Mouse (Mus musculus) limb, embryonic 11.5 days (tissue): ENCODE data around the gene Rgp1. TPM values are rescaled to one million over a fixed set of nuclear protein-coding genes. Genes with fewer than 3 reads are reported as not detected.

Source experiments
- ATAC-seq: fragments of 200-750 bp; cut with Nextera tagmentation; 2 replicates; pipeline ENCODE4 v1.8.0; 2017; ENCODE audit warnings: low read depth; ENCODE audit not compliant: insufficient number of reproducible peaks, low FRiP score, low TSS enrichment
- DNase-seq: peaks from one replicate; pipeline ENCODE4 v3.0.0-alpha.2; 2015; ENCODE audit warnings: low spot score
- H3K27ac ChIP-seq: fragments of 300-500 bp; sonication (generic); replicated peaks from 2 replicates; pipeline ENCODE4 v1.5.1; 2014; ENCODE audit warnings: low read depth, mild to moderate bottlenecking, low read length
- H3K27me3 ChIP-seq: fragments of 300-500 bp; sonication (generic); 2 replicates; pipeline ENCODE4 v1.6.1; 2014; ENCODE audit warnings: mild to moderate bottlenecking, low read length, mixed read lengths; ENCODE audit not compliant: control insufficient read depth, insufficient read depth
- H3K36me3 ChIP-seq: fragments of 300-500 bp; sonication (generic); 2 replicates; pipeline ENCODE4 v1.6.1; 2014; ENCODE audit warnings: mild to moderate bottlenecking, low read length, moderate library complexity, mixed read lengths; ENCODE audit not compliant: control insufficient read depth, insufficient read depth
- H3K4me1 ChIP-seq: fragments of 300-500 bp; sonication (generic); 2 replicates; pipeline ENCODE4 v1.6.1; 2014; ENCODE audit warnings: low read length, mixed read lengths; ENCODE audit not compliant: control insufficient read depth, insufficient read depth
- H3K4me2 ChIP-seq: fragments of 300-500 bp; sonication (generic); 2 replicates; pipeline ENCODE4 v1.6.1; 2014; ENCODE audit warnings: low read depth, mild to moderate bottlenecking, moderate library complexity; ENCODE audit not compliant: severe bottlenecking
- H3K4me3 ChIP-seq: fragments of 300-500 bp; sonication (generic); 2 replicates; pipeline ENCODE4 v1.5.1; 2014; ENCODE audit warnings: low read depth, low read length
- H3K9ac ChIP-seq: fragments of 300-500 bp; sonication (generic); 2 replicates; pipeline ENCODE4 v1.6.1; 2014; ENCODE audit warnings: mild to moderate bottlenecking, low read length
- H3K9me3 ChIP-seq: fragments of 300-500 bp; sonication (generic); 2 replicates; pipeline ENCODE4 v1.6.1; 2016; ENCODE audit warnings: low read length; ENCODE audit not compliant: control insufficient read depth
- WGBS: fragments of 180-500 bp; shearing (Covaris S2); extraction: QIAGEN DNeasy Blood & Tissue Kit; methylation state at CpG from one replicate; pipeline ENCODE4 v1.1.7; 2014; 5-methylcytosine and 5-hydroxymethylcytosine counted together
- microRNA-seq: library from miRNA; unstranded; fragments of <30 nt; microRNA quantifications from one replicate; pipeline ENCODE4, GENCODE M21; 2016
- polyA plus RNA-seq: library from polyadenylated mRNA; unstranded; fragments of >200 nt; fragmentation: Nextera tagmentation; extraction: Ambion mirVana; gene quantifications from 2 replicates; pipeline ENCODE4 v1.2.1, GENCODE M21; 2014

Gene Rgp1
- polyA plus RNA-seq, 1 experiment from 2014 or later = 32.6 TPM

DNA sequence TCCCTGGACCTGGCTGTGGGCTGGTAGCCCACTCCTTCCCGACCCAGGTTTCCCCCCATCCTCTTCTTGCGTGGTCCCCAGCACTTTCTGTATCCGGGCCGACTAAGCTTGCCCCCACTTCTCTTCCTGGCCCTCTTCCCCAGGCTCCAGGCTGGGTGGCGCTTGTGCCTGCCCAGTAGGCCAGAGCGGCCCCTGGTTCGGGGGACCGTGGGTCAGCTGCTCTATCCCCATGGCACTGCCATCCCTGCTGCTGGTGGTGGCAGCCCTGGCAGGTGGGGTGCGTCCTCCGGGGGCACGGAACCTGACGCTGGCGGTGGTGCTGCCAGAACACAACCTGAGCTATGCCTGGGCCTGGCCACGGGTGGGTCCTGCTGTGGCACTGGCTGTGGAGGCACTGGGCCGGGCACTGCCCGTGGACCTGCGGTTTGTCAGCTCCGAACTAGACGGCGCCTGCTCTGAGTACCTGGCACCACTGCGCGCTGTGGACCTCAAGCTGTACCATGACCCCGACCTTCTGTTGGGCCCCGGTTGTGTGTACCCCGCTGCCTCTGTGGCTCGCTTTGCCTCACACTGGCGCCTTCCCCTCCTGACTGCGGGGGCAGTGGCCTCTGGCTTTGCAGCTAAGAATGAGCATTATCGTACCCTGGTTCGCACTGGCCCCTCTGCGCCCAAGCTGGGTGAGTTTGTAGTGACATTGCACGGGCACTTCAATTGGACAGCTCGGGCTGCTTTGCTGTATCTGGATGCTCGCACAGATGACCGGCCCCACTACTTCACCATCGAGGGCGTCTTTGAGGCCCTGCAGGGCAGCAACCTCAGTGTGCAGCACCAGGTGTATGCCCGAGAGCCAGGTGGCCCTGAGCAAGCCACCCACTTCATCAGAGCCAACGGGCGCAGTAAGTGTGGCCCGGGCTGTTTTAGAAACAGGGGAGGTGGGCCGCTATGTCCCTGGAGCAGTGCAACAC is 53.7 kb downstream of the Rgp1 start:
- peaks cover 12% of the 10 kb centered on the region for H3K4me1 ChIP-seq
- H3K9me3 ChIP-seq = no peaks in the 10 kb centered on the region
- no peaks in the 10 kb centered on the region for H3K36me3 ChIP-seq
- ATAC-seq (no peak), DNase-seq (peak; percentile 33)
- peak overlapping the region; percentile 90 for H3K4me2 ChIP-seq
- H3K27me3 ChIP-seq = peaks cover 5% of the 10 kb centered on the region; the same call in 1 of the 2 replicates
- WGBS = 43% methylated on average over 42 of the region's 42 CpGs
- peak overlapping the region; percentile 53 for H3K4me3 ChIP-seq
- no peak overlapping the region for H3K27ac ChIP-seq
- H3K9ac ChIP-seq = peak overlapping the region; percentile 89

- Histone ChIP-seq H3K4me2 (no peak overlapping the region), H3K36me3 (no peaks in the 10 kb centered on the region), H3K27me3 (peaks cover 5% of the 10 kb centered on the region; the same call in 1 of the 2 replicates), H3K27ac (no peak overlapping the region), H3K9me3 (no peaks in the 10 kb centered on the region), H3K4me3 (no peak overlapping the region), H3K4me1 (peaks cover 12% of the 10 kb centered on the region), H3K9ac (no peak overlapping the region)
- 78% methylated on average over 8 of the region's 8 CpGs for WGBS
- DNase-seq = no peak
- no peak for ATAC-seq
These were observed 54.8 kb downstream of the Rgp1 start for GRCm38 (mm10) chr4:43633296-43633695.

GRCm38 (mm10) chr4:43633736-43634135 is 55.2 kb downstream of the Rgp1 start:
- H3K27me3 ChIP-seq = peaks cover 5% of the 10 kb centered on the region; the same call in 1 of the 2 replicates
- no peak overlapping the region for H3K27ac ChIP-seq
- 87% methylated on average over 2 of the region's 2 CpGs for WGBS
- H3K4me3 ChIP-seq = no peak overlapping the region
- H3K36me3 ChIP-seq = no peaks in the 10 kb centered on the region
- no peak overlapping the region for H3K9ac ChIP-seq
- H3K4me2 ChIP-seq = no peak overlapping the region
- peaks cover 12% of the 10 kb centered on the region for H3K4me1 ChIP-seq
- DNase-seq (no peak), ATAC-seq (no peak)
- H3K9me3 ChIP-seq = no peaks in the 10 kb centered on the region

GRCm38 (mm10) chr4:43634621-43635374 is 56.3 kb downstream of the Rgp1 start:
- Histone ChIP-seq H3K9ac (no peak overlapping the region), H3K4me1 (peaks cover 12% of the 10 kb centered on the region), H3K36me3 (no peaks in the 10 kb centered on the region), H3K27me3 (peaks cover 5% of the 10 kb centered on the region; the same call in 1 of the 2 replicates), H3K9me3 (no peaks in the 10 kb centered on the region), H3K4me2 (no peak overlapping the region), H3K27ac (no peak overlapping the region), H3K4me3 (no peak overlapping the region)
- no peak for ATAC-seq
- WGBS = 88% methylated on average over 7 of the region's 7 CpGs
- DNase-seq = no peak

- H3K9ac ChIP-seq = no peak overlapping the region
- H3K27ac ChIP-seq = no peak overlapping the region
- no peak for ATAC-seq
- no peak overlapping the region for H3K4me3 ChIP-seq
- peaks cover 5% of the 10 kb centered on the region; the same call in 1 of the 2 replicates for H3K27me3 ChIP-seq
- no peaks in the 10 kb centered on the region for H3K9me3 ChIP-seq
- peaks cover 9% of the 10 kb centered on the region for H3K4me1 ChIP-seq
- no peak overlapping the region for H3K4me2 ChIP-seq
- H3K36me3 ChIP-seq = no peaks in the 10 kb centered on the region
- WGBS = 80% methylated on average over 6 of the region's 6 CpGs
- no peak for DNase-seq
These were observed 58.2 kb downstream of the Rgp1 start for GRCm38 (mm10) chr4:43636751-43637150.

Small RNA genes within 50 kb of the gene (microRNA-seq; reads per million reads assigned to microRNA genes)
- not detected for gene Gm25262

Other genes with a start within 250 kb of the Rgp1 start
- gene Rusc2, start 196.7 kb upstream of the Rgp1 start, polyA plus RNA-seq = 3.5 and 4.5 TPM in 2 replicates
- 0.14 TPM in 1 of 2 replicates, not detected in the other for gene Fam166b, start 149.6 kb upstream of the Rgp1 start, polyA plus RNA-seq
- gene Tesk1, start 136.8 kb upstream of the Rgp1 start, polyA plus RNA-seq = 9.8 TPM in 2 replicates
- 2.4 and 4.0 TPM in 2 replicates for gene Cd72, start 124.1 kb upstream of the Rgp1 start, polyA plus RNA-seq
- gene Sit1, start 95.0 kb upstream of the Rgp1 start, polyA plus RNA-seq = not detected in 2 replicates
- gene Ccdc107, start 85.8 kb upstream of the Rgp1 start, polyA plus RNA-seq = 58.3 and 58.9 TPM in 2 replicates
- 45.6 and 48.2 TPM in 2 replicates for gene Arhgef39, start 79.0 kb upstream of the Rgp1 start, polyA plus RNA-seq
- gene Car9, start 71.7 kb upstream of the Rgp1 start, polyA plus RNA-seq = 0.65 and 1.1 TPM in 2 replicates
- gene Tpm2, start 55.0 kb upstream of the Rgp1 start, polyA plus RNA-seq = 104 and 110 TPM in 2 replicates
- 39.4 and 43.3 TPM in 2 replicates for gene Creb3, start 16.4 kb upstream of the Rgp1 start, polyA plus RNA-seq
- 39.1 and 39.5 TPM in 2 replicates for gene Tln1, start 16.0 kb upstream of the Rgp1 start, polyA plus RNA-seq
- 20.7 and 20.8 TPM in 2 replicates for gene Gba2, start 158 bp downstream of the Rgp1 start, polyA plus RNA-seq
- 2.3 TPM in 1 of 2 replicates, not detected in the other for gene Msmp, start 5.8 kb downstream of the Rgp1 start, polyA plus RNA-seq
- 7.9 and 8.1 TPM in 2 replicates for gene Npr2, start 53.2 kb downstream of the Rgp1 start, polyA plus RNA-seq
- gene Spag8, start 74.9 kb downstream of the Rgp1 start, polyA plus RNA-seq = 0.89 and 1.1 TPM in 2 replicates
- gene Hint2, start 77.8 kb downstream of the Rgp1 start, polyA plus RNA-seq = 71.4 and 73.9 TPM in 2 replicates
- 2.7 and 2.8 TPM in 2 replicates for gene Tmem8b, start 90.3 kb downstream of the Rgp1 start, polyA plus RNA-seq
- gene Fam221b, start 90.4 kb downstream of the Rgp1 start, polyA plus RNA-seq = 2.6 and 3.0 TPM in 2 replicates
- not detected in 2 replicates for gene Olfr70, start 122.1 kb downstream of the Rgp1 start, polyA plus RNA-seq
- not detected in 2 replicates for gene Olfr71, start 131.5 kb downstream of the Rgp1 start, polyA plus RNA-seq
- gene Hrct1, start 148.5 kb downstream of the Rgp1 start, polyA plus RNA-seq = 0.29 TPM in 1 of 2 replicates, not detected in the other
- 0.20 and 0.27 TPM in 2 replicates for gene Spaar, start 151.3 kb downstream of the Rgp1 start, polyA plus RNA-seq
- gene Olfr159, start 192.3 kb downstream of the Rgp1 start, polyA plus RNA-seq = not detected in 2 replicates
- gene Olfr156, start 245.2 kb downstream of the Rgp1 start, polyA plus RNA-seq = 0.16 and 0.34 TPM in 2 replicates